Comparison of ENCODE assay signal across 26 mouse cellular contexts in the genomic region with DNA sequence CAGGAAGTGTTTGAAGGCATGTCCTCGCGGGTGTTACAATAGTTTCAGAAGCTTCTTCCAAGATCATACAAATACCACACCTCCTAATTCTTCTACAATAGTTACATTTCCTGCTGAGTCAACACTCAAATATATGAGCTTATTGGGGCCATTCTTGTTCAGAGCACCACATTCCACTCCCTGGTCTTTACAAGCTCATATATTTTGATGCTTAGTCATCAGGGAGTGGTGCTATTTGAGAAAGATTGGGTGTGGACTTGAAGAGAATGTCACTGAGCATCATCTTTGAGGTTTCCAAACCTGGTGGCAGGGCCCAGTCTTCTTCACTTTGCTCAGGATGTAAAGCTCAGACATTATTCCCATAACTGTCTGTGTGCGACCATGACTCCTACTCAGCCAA.
"Had no signal": no experiment of that assay in that cellular context is flagged by ENCODE, and none has a peak within 500 bp of the region (broad histone marks: within the 10 kb centered on the region; RNA-seq: fewer than 3 reads in every experiment).

No protein-coding gene starts in this region.

- ATAC-seq: hindbrain, embryonic 16.5 days; inflammation-experienced regulatory T-cells, adult 6 months; intestine, embryonic 16.5 days had no signal

- H3K4me3 ChIP-seq: gastrocnemius, adult 2 months; heart, embryonic 10.5 days; heart, embryonic 12.5 days; hindbrain, embryonic 10.5 days; hindbrain, embryonic 12.5 days; kidney, embryonic 15.5 days; limb, embryonic 13.5 days; limb, embryonic 15.5 days; liver, embryonic 13.5 days; liver, embryonic 15.5 days had no signal

- DNase-seq: gastrocnemius, adult 2 months; gastrocnemius, postnatal 10 days; gastrocnemius, postnatal 25 days; heart, adult 18-20 months; heart, postnatal 10 days; heart, postnatal 4 days; kidney, adult 11 months; kidney, adult 2 months; kidney, adult 9 months; kidney, postnatal 14 days; kidney, postnatal 36 days; layer of hippocampus, adult 9-11 months; layer of hippocampus, postnatal 36 days; left cerebral cortex, postnatal 4 days; liver, embryonic 13.5 days had no signal

- H3K36me3 ChIP-seq: heart, embryonic 10.5 days; heart, embryonic 12.5 days; hindbrain, embryonic 10.5 days; hindbrain, embryonic 12.5 days; kidney, embryonic 15.5 days; limb, embryonic 13.5 days; limb, embryonic 15.5 days; liver, embryonic 13.5 days; liver, embryonic 15.5 days had no signal

- H3K9me3 ChIP-seq: heart, embryonic 10.5 days; heart, embryonic 12.5 days; hindbrain, embryonic 10.5 days; hindbrain, embryonic 12.5 days; kidney, embryonic 15.5 days; limb, embryonic 13.5 days; limb, embryonic 15.5 days; liver, embryonic 13.5 days; liver, embryonic 15.5 days had no signal

- H3K27me3 ChIP-seq: heart, embryonic 12.5 days; hindbrain, embryonic 12.5 days; kidney, embryonic 15.5 days; limb, embryonic 13.5 days; limb, embryonic 15.5 days; liver, embryonic 13.5 days; liver, embryonic 15.5 days had no signal

- H3K4me1 ChIP-seq: heart, embryonic 10.5 days; heart, embryonic 12.5 days; hindbrain, embryonic 10.5 days; hindbrain, embryonic 12.5 days; kidney, embryonic 15.5 days; limb, embryonic 15.5 days; liver, embryonic 13.5 days; liver, embryonic 15.5 days had no signal
